Mouse (Mus musculus): ENCODE data around the gene Mrpl51. TPM values are rescaled to one million over a fixed set of nuclear protein-coding genes. Genes with fewer than 3 reads are reported as not detected.

Gene Mrpl51
- polyA plus RNA-seq, 1 experiment from 2014 or later: 128 TPM

DNA sequence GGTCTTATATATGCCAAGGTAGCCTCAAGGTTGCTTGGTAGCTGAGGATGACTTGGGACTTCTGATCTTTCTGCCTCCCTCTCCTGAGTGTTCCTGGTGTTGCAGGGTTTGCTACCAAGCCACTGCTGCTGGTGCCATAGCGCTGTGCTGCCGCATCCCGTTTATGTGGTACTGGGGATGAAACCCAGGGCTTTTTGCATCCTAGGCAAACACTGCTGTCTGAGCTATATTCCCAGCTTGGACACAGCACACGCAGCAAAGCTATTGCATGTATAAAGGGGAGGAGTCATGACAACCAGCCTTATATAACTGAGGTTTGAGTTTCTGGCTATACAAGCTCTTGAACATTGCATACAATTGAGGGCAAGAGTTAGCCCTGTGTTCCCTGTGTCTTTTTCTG is 45.8 kb downstream of the Mrpl51 start:
- Histone ChIP-seq H3K4me2 (ENCODE audit: low read length) (no peak overlapping the region), H3K27ac (replicated peaks; ENCODE audit: low read depth, low read length) (no peak overlapping the region), H3K9me3 (ENCODE audit: control insufficient read depth, low read length) (no peaks in the 10 kb centered on the region), H3K9ac (replicated peaks; ENCODE audit: low read length) (no peak overlapping the region), H3K27me3 (ENCODE audit: control insufficient read depth, insufficient read depth, low read length) (no peaks in the 10 kb centered on the region), H3K36me3 (ENCODE audit: control insufficient read depth, insufficient read depth, low read length) (no peaks in the 10 kb centered on the region), H3K4me1 (ENCODE audit: control insufficient read depth, insufficient read depth, low read length) (no peaks in the 10 kb centered on the region), H3K4me3 (replicated peaks; ENCODE audit: low read depth, low read length) (no peak overlapping the region)
- ATAC-seq (ENCODE audit: low FRiP score, low TSS enrichment) (no peak), DNase-seq (no peak)
- WGBS: 85% methylated on average over 4 of the region's 4 CpGs

DNA sequence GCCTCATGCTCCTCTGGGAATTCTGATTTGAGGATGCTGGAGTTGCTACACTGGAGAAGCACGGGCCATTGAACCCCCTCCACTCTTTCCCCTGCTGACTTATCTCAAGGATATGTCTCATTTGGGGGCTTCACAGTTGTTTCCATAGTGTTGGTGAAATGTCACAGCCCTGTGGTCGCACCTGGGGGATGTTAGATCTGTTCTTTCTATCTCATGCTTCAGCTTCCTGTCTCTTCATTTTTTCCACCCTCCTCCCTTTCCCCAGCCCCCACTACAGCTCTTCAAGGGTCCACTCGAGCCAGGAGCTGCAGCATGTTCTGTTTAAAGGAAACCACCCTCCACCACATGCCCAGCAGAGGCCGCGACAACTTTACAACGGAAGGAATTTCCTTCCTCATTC is 46.8 kb downstream of the Mrpl51 start:
- no peak for DNase-seq

DNA sequence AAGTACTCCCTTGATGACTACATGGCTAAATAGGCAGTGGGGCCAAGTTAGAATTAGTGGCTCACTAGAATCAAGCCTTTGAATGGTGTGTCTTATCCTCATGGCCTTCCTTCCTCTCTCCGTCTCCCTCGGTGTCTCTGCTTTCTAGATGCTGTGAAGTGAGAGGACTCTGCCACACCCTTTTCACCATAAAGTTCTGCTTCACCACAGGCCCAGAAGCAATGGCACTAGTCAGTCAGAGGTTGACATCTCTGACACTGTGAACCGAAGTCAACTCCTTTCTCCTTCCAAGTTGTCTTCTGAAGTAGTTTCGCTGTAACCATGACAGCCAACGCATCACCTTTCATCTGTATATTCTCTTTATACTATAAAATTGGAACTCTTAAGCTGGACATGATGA is 47.9 kb downstream of the Mrpl51 start:
- DNase-seq: no peak
- Histone ChIP-seq H3K27me3 (ENCODE audit: control insufficient read depth, insufficient read depth, low read length) (no peaks in the 10 kb centered on the region), H3K4me1 (ENCODE audit: control insufficient read depth, insufficient read depth, low read length) (no peaks in the 10 kb centered on the region), H3K36me3 (ENCODE audit: control insufficient read depth, insufficient read depth, low read length) (no peaks in the 10 kb centered on the region), H3K4me3 (replicated peaks; ENCODE audit: low read depth, low read length) (no peak overlapping the region), H3K27ac (replicated peaks; ENCODE audit: low read depth, low read length) (no peak overlapping the region), H3K9me3 (ENCODE audit: control insufficient read depth, low read length) (no peaks in the 10 kb centered on the region), H3K4me2 (ENCODE audit: low read length) (no peak overlapping the region), H3K9ac (replicated peaks; ENCODE audit: low read length) (no peak overlapping the region)
- WGBS: 90% methylated on average over 5 of the region's 5 CpGs
- ATAC-seq (ENCODE audit: low FRiP score, low TSS enrichment): no peak

More for the DNA sequence above, 46.8 kb downstream of the Mrpl51 start:
- Histone ChIP-seq H3K4me3 (replicated peaks; ENCODE audit: low read depth, low read length) (no peak overlapping the region), H3K9ac (replicated peaks; ENCODE audit: low read length) (no peak overlapping the region), H3K27me3 (ENCODE audit: control insufficient read depth, insufficient read depth, low read length) (no peaks in the 10 kb centered on the region), H3K36me3 (ENCODE audit: control insufficient read depth, insufficient read depth, low read length) (no peaks in the 10 kb centered on the region), H3K9me3 (ENCODE audit: control insufficient read depth, low read length) (no peaks in the 10 kb centered on the region), H3K27ac (replicated peaks; ENCODE audit: low read depth, low read length) (no peak overlapping the region), H3K4me1 (ENCODE audit: control insufficient read depth, insufficient read depth, low read length) (no peaks in the 10 kb centered on the region), H3K4me2 (ENCODE audit: low read length) (no peak overlapping the region)
- 76% methylated on average over 6 of the region's 6 CpGs for WGBS
- no peak for ATAC-seq (ENCODE audit: low FRiP score, low TSS enrichment)

DNA sequence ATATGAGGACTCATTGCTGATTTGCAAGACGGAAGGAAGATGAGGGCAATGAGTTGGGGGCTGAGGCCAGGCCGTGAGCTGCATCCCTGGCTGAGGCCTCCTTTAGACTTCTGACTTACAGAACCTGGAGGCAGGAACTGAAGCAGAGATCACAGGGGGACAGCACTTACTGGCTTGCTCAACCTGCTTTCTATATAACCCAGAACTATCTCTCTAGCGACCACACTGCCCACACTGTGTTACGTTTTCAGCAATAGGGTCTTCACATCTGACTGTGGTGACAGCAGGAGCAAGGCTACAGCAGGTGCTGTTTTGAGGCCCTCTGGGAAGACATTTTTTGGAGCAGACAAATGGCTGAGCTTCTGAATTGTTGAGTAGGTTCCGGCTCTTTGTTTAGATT is 49.0 kb downstream of the Mrpl51 start:
- DNase-seq (no peak), ATAC-seq (ENCODE audit: low FRiP score, low TSS enrichment) (no peak)
- Histone ChIP-seq H3K27ac (replicated peaks; ENCODE audit: low read depth, low read length) (no peak overlapping the region), H3K4me1 (ENCODE audit: control insufficient read depth, insufficient read depth, low read length) (no peaks in the 10 kb centered on the region), H3K27me3 (ENCODE audit: control insufficient read depth, insufficient read depth, low read length) (no peaks in the 10 kb centered on the region), H3K36me3 (ENCODE audit: control insufficient read depth, insufficient read depth, low read length) (no peaks in the 10 kb centered on the region), H3K9ac (replicated peaks; ENCODE audit: low read length) (no peak overlapping the region), H3K9me3 (ENCODE audit: control insufficient read depth, low read length) (no peaks in the 10 kb centered on the region), H3K4me3 (replicated peaks; ENCODE audit: low read depth, low read length) (no peak overlapping the region), H3K4me2 (ENCODE audit: low read length) (no peak overlapping the region)
- WGBS: 87% methylated on average over 5 of the region's 5 CpGs

DNA sequence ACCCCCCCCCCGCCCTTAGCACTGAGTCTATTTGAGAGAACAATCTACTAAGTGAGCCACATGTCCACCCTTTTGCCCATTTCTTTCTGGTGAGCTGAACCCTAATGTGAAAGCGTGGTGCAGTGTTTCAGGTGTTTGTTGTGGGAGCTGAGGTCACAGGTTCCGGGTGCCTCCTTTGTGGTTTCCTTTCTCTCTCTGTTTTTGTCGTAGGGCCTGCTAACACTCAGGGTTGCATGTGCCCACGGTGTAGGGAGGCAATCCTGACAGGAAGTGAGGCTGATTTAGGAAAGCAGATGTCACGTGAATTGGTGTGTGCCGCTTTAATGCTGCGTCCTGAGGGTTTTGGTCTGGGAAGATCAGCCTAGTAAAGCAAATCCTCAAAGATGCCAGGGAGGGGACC is 50.0 kb downstream of the Mrpl51 start:
- 84% methylated on average over 8 of the region's 8 CpGs for WGBS

DNA sequence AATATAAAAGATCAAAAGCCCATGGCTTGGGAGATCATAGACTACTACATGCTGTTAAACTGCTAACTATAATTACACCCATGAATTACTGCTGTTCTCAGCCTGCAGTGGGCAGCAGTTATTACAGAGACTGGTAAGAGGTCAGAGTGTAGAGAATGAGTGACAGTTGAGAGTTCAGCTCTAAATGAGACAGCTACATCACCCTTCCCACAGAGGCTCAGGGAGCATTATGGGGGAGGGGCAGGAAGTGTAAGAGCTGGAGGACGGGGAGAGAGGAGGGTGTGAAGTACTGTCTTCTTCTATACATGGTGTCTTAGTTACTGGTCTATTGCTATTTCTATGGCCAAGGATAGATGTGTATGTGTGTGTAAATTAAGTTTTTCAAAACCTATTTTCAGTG is 53.0 kb downstream of the Mrpl51 start:
- no peak for DNase-seq

More for the DNA sequence above, 50.0 kb downstream of the Mrpl51 start:
- ATAC-seq (ENCODE audit: low FRiP score, low TSS enrichment): no peak
- Histone ChIP-seq H3K27ac (replicated peaks; ENCODE audit: low read depth, low read length) (no peak overlapping the region), H3K4me3 (replicated peaks; ENCODE audit: low read depth, low read length) (no peak overlapping the region), H3K27me3 (ENCODE audit: control insufficient read depth, insufficient read depth, low read length) (no peaks in the 10 kb centered on the region), H3K9ac (replicated peaks; ENCODE audit: low read length) (no peak overlapping the region), H3K9me3 (ENCODE audit: control insufficient read depth, low read length) (no peaks in the 10 kb centered on the region), H3K4me1 (ENCODE audit: control insufficient read depth, insufficient read depth, low read length) (no peaks in the 10 kb centered on the region), H3K4me2 (ENCODE audit: low read length) (no peak overlapping the region), H3K36me3 (ENCODE audit: control insufficient read depth, insufficient read depth, low read length) (no peaks in the 10 kb centered on the region)
- no peak for DNase-seq

More for the DNA sequence above, 53.0 kb downstream of the Mrpl51 start:
- Histone ChIP-seq H3K27ac (replicated peaks; ENCODE audit: low read depth, low read length) (no peak overlapping the region), H3K36me3 (ENCODE audit: control insufficient read depth, insufficient read depth, low read length) (no peaks in the 10 kb centered on the region), H3K9me3 (ENCODE audit: control insufficient read depth, low read length) (no peaks in the 10 kb centered on the region), H3K4me2 (ENCODE audit: low read length) (no peak overlapping the region), H3K4me1 (ENCODE audit: control insufficient read depth, insufficient read depth, low read length) (no peaks in the 10 kb centered on the region), H3K27me3 (ENCODE audit: control insufficient read depth, insufficient read depth, low read length) (no peaks in the 10 kb centered on the region), H3K9ac (replicated peaks; ENCODE audit: low read length) (no peak overlapping the region), H3K4me3 (replicated peaks; ENCODE audit: low read depth, low read length) (no peak overlapping the region)
- 65% methylated on average over 1 of the region's 1 CpGs for WGBS
- no peak for ATAC-seq (ENCODE audit: low FRiP score, low TSS enrichment)

Small RNA genes within 50 kb of the gene (microRNA-seq; reads per million reads assigned to microRNA genes)
- gene Mir3098: 0.59 reads per million
- not detected for gene Mir8113

Other genes starting within 250 kb of the Mrpl51 start
- gene Cops7a, start 226.3 kb upstream of the Mrpl51 start, polyA plus RNA-seq (2014; fragmentation: Nextera tagmentation; extraction: Ambion mirVana): 85.6 and 85.9 TPM in 2 replicates
- gene Pianp, start 195.1 kb upstream of the Mrpl51 start, polyA plus RNA-seq (2014; fragmentation: Nextera tagmentation; extraction: Ambion mirVana): 43.2 and 57.1 TPM in 2 replicates
- 13.7 and 16.2 TPM in 2 replicates for gene Zfp384, start 182.7 kb upstream of the Mrpl51 start, polyA plus RNA-seq (2014; fragmentation: Nextera tagmentation; extraction: Ambion mirVana)
- gene Ing4, start 152.0 kb upstream of the Mrpl51 start, polyA plus RNA-seq (2014; fragmentation: Nextera tagmentation; extraction: Ambion mirVana): 132 and 144 TPM in 2 replicates
- gene Acrbp, start 142.1 kb upstream of the Mrpl51 start, polyA plus RNA-seq (2014; fragmentation: Nextera tagmentation; extraction: Ambion mirVana): 16.3 and 16.7 TPM in 2 replicates
- 0.45 and 0.77 TPM in 2 replicates for gene Lpar5, start 123.9 kb upstream of the Mrpl51 start, polyA plus RNA-seq (2014; fragmentation: Nextera tagmentation; extraction: Ambion mirVana)
- 70.7 and 90.6 TPM in 2 replicates for gene Chd4, start 95.8 kb upstream of the Mrpl51 start, polyA plus RNA-seq (2014; fragmentation: Nextera tagmentation; extraction: Ambion mirVana)
- 42.7 and 46.3 TPM in 2 replicates for gene Nop2, start 59.9 kb upstream of the Mrpl51 start, polyA plus RNA-seq (2014; fragmentation: Nextera tagmentation; extraction: Ambion mirVana)
- gene Iffo1, start 46.6 kb upstream of the Mrpl51 start, polyA plus RNA-seq (2014; fragmentation: Nextera tagmentation; extraction: Ambion mirVana): 15.8 and 18.2 TPM in 2 replicates
- gene Gapdh, start 25.3 kb upstream of the Mrpl51 start, polyA plus RNA-seq (2014; fragmentation: Nextera tagmentation; extraction: Ambion mirVana): 1,501 and 1,547 TPM in 2 replicates
- gene Ncapd2, start 100 bp upstream of the Mrpl51 start, polyA plus RNA-seq (2014; fragmentation: Nextera tagmentation; extraction: Ambion mirVana): 40.6 and 50.3 TPM in 2 replicates
- gene Vamp1, start 23.8 kb downstream of the Mrpl51 start, polyA plus RNA-seq (2014; fragmentation: Nextera tagmentation; extraction: Ambion mirVana): 5.5 and 10.6 TPM in 2 replicates
- gene Tapbpl, start 40.1 kb downstream of the Mrpl51 start, polyA plus RNA-seq (2014; fragmentation: Nextera tagmentation; extraction: Ambion mirVana): 3.0 and 3.3 TPM in 2 replicates
- gene Cd27, start 45.2 kb downstream of the Mrpl51 start, polyA plus RNA-seq (2014; fragmentation: Nextera tagmentation; extraction: Ambion mirVana): 1.1 and 1.9 TPM in 2 replicates
- gene Tuba3a, start 94.2 kb downstream of the Mrpl51 start, polyA plus RNA-seq (2014; fragmentation: Nextera tagmentation; extraction: Ambion mirVana): not detected in 2 replicates
- gene Ltbr, start 122.1 kb downstream of the Mrpl51 start, polyA plus RNA-seq (2014; fragmentation: Nextera tagmentation; extraction: Ambion mirVana): 10.2 and 13.9 TPM in 2 replicates
- gene Scnn1a, start 128.9 kb downstream of the Mrpl51 start, polyA plus RNA-seq (2014; fragmentation: Nextera tagmentation; extraction: Ambion mirVana): 0.51 and 0.76 TPM in 2 replicates
- 6.8 and 13.4 TPM in 2 replicates for gene Tnfrsf1a, start 157.6 kb downstream of the Mrpl51 start, polyA plus RNA-seq (2014; fragmentation: Nextera tagmentation; extraction: Ambion mirVana)
- gene Plekhg6, start 189.0 kb downstream of the Mrpl51 start, polyA plus RNA-seq (2014; fragmentation: Nextera tagmentation; extraction: Ambion mirVana): 0.08 TPM in 1 of 2 replicates, not detected in the other